8 mouse cellular contexts compared by ENCODE assay signal in genomic region chr5:147299255-147300000, GRCm38 (mm10). TPM values are rescaled to one million over a fixed set of nuclear protein-coding genes. Genes with fewer than 3 reads are reported as not detected.
A peak's percentile ranks its signal among the peaks of the same experiment; 100 is the strongest.
DNase-seq lines count a peak whose midpoint lies in the region; ATAC-seq and TF ChIP-seq lines count a peak whose summit lies in the region.

No protein-coding gene starts in this region.

- no peak overlapping the region for H3K9ac ChIP-seq in limb, embryonic 11.5 days (ENCODE audit: low read length)

- H3K4me1 ChIP-seq in limb, embryonic 11.5 days (ENCODE audit: control insufficient read depth, insufficient read depth, low read length): peaks cover 17% of the 10 kb centered on the region
- peaks cover 22% of the 10 kb centered on the region for H3K4me1 ChIP-seq in midbrain, embryonic 10.5 days

- no peaks in the 10 kb centered on the region for H3K36me3 ChIP-seq in C2C12 (ENCODE audit: control insufficient read depth, insufficient read depth)
- no peaks in the 10 kb centered on the region for H3K36me3 ChIP-seq in limb, embryonic 11.5 days (ENCODE audit: control insufficient read depth, insufficient read depth, low read length)
- no peaks in the 10 kb centered on the region for H3K36me3 ChIP-seq in midbrain, embryonic 10.5 days

- H3K27me3 ChIP-seq in C2C12 (ENCODE audit: control insufficient read depth, insufficient read depth, insufficient read length): peaks cover 50% of the 10 kb centered on the region
- peaks cover 71% of the 10 kb centered on the region for H3K27me3 ChIP-seq in limb, embryonic 11.5 days (ENCODE audit: control insufficient read depth, insufficient read depth, low read length)
- peaks cover 100% of the 10 kb centered on the region for H3K27me3 ChIP-seq in midbrain, embryonic 10.5 days (ENCODE audit: low read depth, poor library complexity, severe bottlenecking)

- TF ChIP-seq CTCF in C2C12 (IDR thresholded peaks at IDR 0.05; ENCODE audit: control insufficient read depth, insufficient read depth, insufficient read length): peak; percentile 29

- no peaks in the 10 kb centered on the region for H3K79me2 ChIP-seq in C2C12 (ENCODE audit: control insufficient read depth, insufficient read depth)

- no peak overlapping the region for H3K4me3 ChIP-seq in C2C12 (ENCODE audit: insufficient read depth, poor library complexity, severe bottlenecking)
- H3K4me3 ChIP-seq in limb, embryonic 11.5 days (ENCODE audit: low read depth, low read length): peak overlapping the region; percentile 12; the same call in 1 of the 2 replicates
- peak overlapping the region; percentile 43 for H3K4me3 ChIP-seq in midbrain, embryonic 10.5 days

- ATAC-seq in limb, embryonic 11.5 days (ENCODE audit: insufficient number of reproducible peaks, low FRiP score, low TSS enrichment, low read depth): peak; percentile 45; the same call in 1 of the 2 replicates
- no peak for ATAC-seq in erythroid progenitor cell, adult 5-6 weeks (replicated peaks; ENCODE audit: low FRiP score, poor library complexity, severe bottlenecking)

- peak overlapping the region; percentile 41 for H3K4me2 ChIP-seq in limb, embryonic 11.5 days (ENCODE audit: low read depth, severe bottlenecking)

- peak; percentile 66 to 70 for DNase-seq in cerebellum, postnatal 10 days
- no peak for DNase-seq in cerebellum, adult 9-11 months
- DNase-seq in cerebellum, postnatal 36 days: peak; percentile 31
- DNase-seq in heart, postnatal 36 days: peak; percentile 26 to 29
- peak; percentile 80 for DNase-seq in limb, embryonic 11.5 days (ENCODE audit: low spot score)
- peak; percentile 77 for DNase-seq in midbrain, embryonic 10.5 days (ENCODE audit: low spot score)

- H3K27ac ChIP-seq in limb, embryonic 11.5 days (replicated peaks; ENCODE audit: low read depth, low read length): no peak overlapping the region
- no peak overlapping the region for H3K27ac ChIP-seq in midbrain, embryonic 10.5 days (replicated peaks)

- intact Hi-C loops in heart, postnatal 36 days (cut with DNase I): no loop called here

- WGBS in limb, embryonic 11.5 days: under 1% methylated on average over 40 of the region's 41 CpGs
- WGBS in midbrain, embryonic 10.5 days: 0% methylated on average over 41 of the region's 41 CpGs

- no peaks in the 10 kb centered on the region for H3K79me3 ChIP-seq in C2C12 (ENCODE audit: low read depth)

- H3ac ChIP-seq in C2C12 (ENCODE audit: control insufficient read depth, insufficient read length, low read depth): no peak overlapping the region

- H3K9me3 ChIP-seq in limb, embryonic 11.5 days (ENCODE audit: control insufficient read depth, low read length): no peaks in the 10 kb centered on the region
- no peaks in the 10 kb centered on the region for H3K9me3 ChIP-seq in midbrain, embryonic 10.5 days (replicated peaks)

TF ChIP-seq in C2C12, 6 proteins besides CTCF, POLR2A, EP300 and RAD21:
- TF ChIP-seq MYOD1 (IDR thresholded peaks at IDR 0.05; ENCODE audit: control insufficient read depth, insufficient read length, low read depth): no peak
- TF ChIP-seq USF1 (IDR thresholded peaks at IDR 0.05; ENCODE audit: low read depth): no peak
- no peak for TF ChIP-seq MYOG (IDR thresholded peaks at IDR 0.05; ENCODE audit: control insufficient read depth, extremely low read depth, insufficient read length)
- no peak for TF ChIP-seq MAX (IDR thresholded peaks at IDR 0.05)
- no peak for TF ChIP-seq CEBPB (IDR thresholded peaks at IDR 0.05; ENCODE audit: low read depth)
- no peak for TF ChIP-seq FOSL1 (IDR thresholded peaks at IDR 0.05; ENCODE audit: insufficient read depth, low read length, poor library complexity, severe bottlenecking)

RNA-seq across cellular contexts. Expression of gene Cdx2, which starts 7.6 kb away (rescaled TPM):
- polyA plus RNA-seq in C2C12 (2012; fragmentation: generic; extraction: Trizol): not detected
- not detected for total RNA-seq in heart, postnatal 36 days (2021)
- polyA plus RNA-seq in limb, embryonic 11.5 days (2014; fragmentation: Nextera tagmentation; extraction: Ambion mirVana): not detected in 2 replicates
- polyA plus RNA-seq in midbrain, embryonic 10.5 days (2016; fragmentation: Nextera tagmentation; extraction: Ambion mirVana): not detected in 2 replicates
- not detected in 2 replicates for total RNA-seq in erythroid progenitor cell, adult 5-6 weeks (2015; ENCODE audit: low replicate concordance)
- not detected in 2 replicates for total RNA-seq in erythroid progenitor cell, adult 5-6 weeks (2017; ENCODE audit: low replicate concordance)

RNA-seq across cellular contexts. Expression of gene Urad, which starts 22.8 kb away (rescaled TPM):
- polyA plus RNA-seq in C2C12 (2012; fragmentation: generic; extraction: Trizol): not detected
- not detected for total RNA-seq in heart, postnatal 36 days (2021)
- not detected in 2 replicates for polyA plus RNA-seq in limb, embryonic 11.5 days (2014; fragmentation: Nextera tagmentation; extraction: Ambion mirVana)
- polyA plus RNA-seq in midbrain, embryonic 10.5 days (2016; fragmentation: Nextera tagmentation; extraction: Ambion mirVana): not detected in 2 replicates
- not detected in 2 replicates for total RNA-seq in erythroid progenitor cell, adult 5-6 weeks (2015; ENCODE audit: low replicate concordance)
- not detected in 2 replicates for total RNA-seq in erythroid progenitor cell, adult 5-6 weeks (2017; ENCODE audit: low replicate concordance)

RNA-seq across cellular contexts. Expression of gene Pdx1, which starts 29.7 kb away (rescaled TPM):
- polyA plus RNA-seq in C2C12 (2012; fragmentation: generic; extraction: Trizol): not detected
- total RNA-seq in heart, postnatal 36 days (2021): not detected
- polyA plus RNA-seq in limb, embryonic 11.5 days (2014; fragmentation: Nextera tagmentation; extraction: Ambion mirVana): not detected in 2 replicates
- polyA plus RNA-seq in midbrain, embryonic 10.5 days (2016; fragmentation: Nextera tagmentation; extraction: Ambion mirVana): not detected in 2 replicates
- total RNA-seq in erythroid progenitor cell, adult 5-6 weeks (2015; ENCODE audit: low replicate concordance): not detected in 2 replicates
- total RNA-seq in erythroid progenitor cell, adult 5-6 weeks (2017; ENCODE audit: low replicate concordance): not detected in 2 replicates
